Mouse (Mus musculus): ENCODE results near the gene Oaz1.

DNA sequence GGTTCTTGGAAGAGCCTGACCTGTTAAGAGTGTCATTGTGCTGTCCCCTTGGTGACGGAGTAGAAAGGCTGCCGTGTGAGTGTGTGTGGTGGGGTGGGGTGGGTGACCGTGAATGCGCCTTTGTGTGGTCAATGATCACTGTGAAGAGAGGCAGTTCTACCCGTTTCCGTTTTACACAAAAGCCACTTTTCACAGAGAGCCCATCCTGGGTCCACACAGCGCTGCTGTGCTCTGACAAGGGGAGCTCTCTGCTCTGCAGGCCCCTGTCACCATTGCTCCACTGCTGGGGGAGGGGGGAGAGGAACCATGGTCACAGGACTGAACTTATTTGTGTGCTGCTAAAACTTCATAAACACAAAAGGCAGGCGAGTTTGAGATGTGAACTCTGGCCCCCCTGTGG lies 30.9 kb downstream of the Oaz1 start:
- TF ChIP-seq CTCF (IDR thresholded peaks at IDR 0.05; ENCODE audit: extremely low read depth, insufficient read length, insufficient replicate concordance, low read depth, low read length) = no peak
- no peak for TF ChIP-seq POLR2A (IDR thresholded peaks at IDR 0.05; ENCODE audit: low read depth, low read length)

Data from small intestine, adult 2 months (tissue).